Mouse (Mus musculus) WW6 (cell line): Measurements from ENCODE around the gene Kera.

Experiments
- DNase-seq: peaks from one replicate; pipeline ENCODE4 v3.0.0-alpha.2; 2013; ENCODE audit warnings: low read depth, low spot score

Gene Kera

GRCm38 (mm10) chr10:97606579-97606978, at the start of gene Kera:
Gene Kera, plus strand, starts transcription at chr10:97606879.
- DNase-seq = no peak

- DNase-seq = no peak
Observed at GRCm38 (mm10) chr10:97564957-97565856, 41.5 kb upstream of the Kera start, which contains the start of gene Lum. Gene Lum, plus strand, starts transcription at chr10:97565128.

GRCm38 (mm10) chr10:97567489-97568135, 39.1 kb upstream of the Kera start:
- no peak for DNase-seq

GRCm38 (mm10) chr10:97582543-97583231, 24.0 kb upstream of the Kera start:
- DNase-seq = no peak

GRCm38 (mm10) chr10:97584176-97584575, 22.5 kb upstream of the Kera start:
- no peak for DNase-seq

- DNase-seq = no peak
Observed at GRCm38 (mm10) chr10:97587159-97587558, 19.5 kb upstream of the Kera start.

GRCm38 (mm10) chr10:97589574-97589973, 17.1 kb upstream of the Kera start:
- no peak for DNase-seq

- no peak for DNase-seq
Observed at GRCm38 (mm10) chr10:97591036-97591435, 15.6 kb upstream of the Kera start.

- no peak for DNase-seq
Observed at GRCm38 (mm10) chr10:97591685-97592084, 15.0 kb upstream of the Kera start.

- no peak for DNase-seq
Observed at GRCm38 (mm10) chr10:97595680-97596079, 11.0 kb upstream of the Kera start.

GRCm38 (mm10) chr10:97601744-97602143, 4.9 kb upstream of the Kera start:
- DNase-seq = no peak

GRCm38 (mm10) chr10:97603256-97603655, 3.4 kb upstream of the Kera start:
- DNase-seq = no peak

- DNase-seq = no peak
Observed at GRCm38 (mm10) chr10:97622328-97622727, 15.6 kb downstream of the Kera start.

GRCm38 (mm10) chr10:97624381-97624780, 17.7 kb downstream of the Kera start:
- DNase-seq = no peak

- DNase-seq = no peak
Observed at GRCm38 (mm10) chr10:97625116-97625515, 18.4 kb downstream of the Kera start.

GRCm38 (mm10) chr10:97626543-97626942, 19.9 kb downstream of the Kera start:
- DNase-seq = no peak

GRCm38 (mm10) chr10:97631061-97631460, 24.4 kb downstream of the Kera start:
- no peak for DNase-seq

GRCm38 (mm10) chr10:97641926-97642325, 35.2 kb downstream of the Kera start:
- DNase-seq = no peak

GRCm38 (mm10) chr10:97643768-97644167, 37.1 kb downstream of the Kera start, which contains the start of gene Epyc:
Gene Epyc, plus strand, starts transcription at chr10:97644068.
- no peak for DNase-seq

- no peak for DNase-seq
Observed at GRCm38 (mm10) chr10:97650334-97650733, 43.7 kb downstream of the Kera start.

- DNase-seq = no peak
Observed at GRCm38 (mm10) chr10:97659489-97659888, 52.8 kb downstream of the Kera start.
